Comparison of ENCODE assay signal across 9 mouse cellular contexts in the genomic region with DNA sequence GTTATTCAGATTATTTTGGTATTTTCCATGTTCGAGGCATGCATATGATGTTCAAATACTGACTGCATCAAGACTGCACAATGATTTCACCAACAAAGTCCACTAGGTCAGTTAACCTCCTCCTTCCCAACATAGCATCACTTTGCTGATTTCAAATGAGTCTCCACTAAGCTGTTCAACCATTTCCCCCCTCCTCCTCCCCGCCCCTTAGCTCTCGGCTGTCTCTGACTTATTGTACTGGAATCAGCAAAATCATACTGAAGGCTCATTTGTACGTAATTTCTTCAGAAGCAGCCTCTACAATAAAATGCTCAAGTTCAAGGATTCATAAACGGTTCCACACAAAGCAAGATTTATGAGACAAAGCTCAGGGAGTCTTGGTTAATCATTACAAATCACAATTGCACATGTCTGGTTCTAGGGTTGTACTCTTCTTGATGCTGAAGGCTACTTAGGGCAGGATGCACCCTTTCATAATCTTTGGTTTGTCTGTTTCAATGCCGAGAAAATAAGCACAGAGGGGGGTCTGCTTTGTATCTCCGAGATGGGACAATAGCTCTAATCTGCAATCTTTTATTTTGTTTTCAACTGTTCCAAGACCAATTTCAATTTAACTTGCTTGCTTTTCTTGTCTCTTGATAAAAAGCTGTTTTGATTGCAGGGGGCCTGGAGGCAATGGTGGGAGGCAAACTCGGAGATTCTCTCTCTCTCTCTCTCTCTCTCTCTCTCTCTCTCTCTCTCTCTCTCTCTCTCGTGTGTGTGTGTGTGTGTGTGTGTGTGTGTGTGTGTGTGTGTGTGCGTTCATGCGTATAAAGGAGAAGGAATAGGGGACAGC.
DNase-seq lines count a peak whose midpoint lies in the region; ATAC-seq and TF ChIP-seq lines count a peak whose summit lies in the region.
"Had no signal": no experiment of that assay in that cellular context is flagged by ENCODE, and none has a peak within 500 bp of the region (broad histone marks: within the 10 kb centered on the region; RNA-seq: fewer than 3 reads in every experiment).

No protein-coding gene starts in this region.

- no peak for TF ChIP-seq POLR2A in small intestine, adult 2 months (IDR thresholded peaks at IDR 0.05; ENCODE audit: low read depth, low read length)
- TF ChIP-seq POLR2A in thymus, adult 2 months (IDR thresholded peaks at IDR 0.05; ENCODE audit: control insufficient read depth, extremely low read depth, insufficient read depth, low read length, poor library complexity): no peak

- ATAC-seq in intestine, postnatal 0 days: peak; percentile 85

- H3K4me2 ChIP-seq in intestine, postnatal 0 days (replicated peaks; ENCODE audit: low read depth): no peak overlapping the region
- H3K4me2 ChIP-seq: liver, embryonic 15.5 days had no signal

- no peak for TF ChIP-seq CTCF in intestine, postnatal 0 days (IDR thresholded peaks at IDR 0.05; ENCODE audit: low read depth)
- TF ChIP-seq CTCF in small intestine, adult 2 months (IDR thresholded peaks at IDR 0.05; ENCODE audit: extremely low read depth, insufficient read length, insufficient replicate concordance, low read depth, low read length): no peak
- no peak for TF ChIP-seq CTCF in thymus, adult 2 months (IDR thresholded peaks at IDR 0.05; ENCODE audit: borderline replicate concordance, control insufficient read depth, extremely low read depth, insufficient read depth, low read length, poor library complexity)

- no peak overlapping the region for H3K4me3 ChIP-seq in intestine, postnatal 0 days (ENCODE audit: low read depth, low read length)
- H3K4me3 ChIP-seq in small intestine, adult 2 months (ENCODE audit: low read depth, low read length): no peak overlapping the region
- no peak overlapping the region for H3K4me3 ChIP-seq in thymus, adult 2 months (ENCODE audit: control insufficient read depth, insufficient read depth, low read length)
- H3K4me3 ChIP-seq: liver, embryonic 15.5 days had no signal

- H3K9me3 ChIP-seq in intestine, postnatal 0 days (ENCODE audit: control insufficient read depth): no peaks in the 10 kb centered on the region
- H3K9me3 ChIP-seq: liver, embryonic 15.5 days had no signal

- H3K27ac ChIP-seq in intestine, postnatal 0 days (ENCODE audit: low read depth, low read length): 0 out of 2 replicates have a peak overlapping the region, but pooled peaks have one; percentile 23
- peak overlapping the region; percentile 2; the same call in 1 of the 2 replicates for H3K27ac ChIP-seq in small intestine, adult 2 months (ENCODE audit: insufficient read depth, low read depth, low read length)
- H3K27ac ChIP-seq in thymus, adult 2 months (ENCODE audit: control insufficient read depth, insufficient read depth, low read length): no peak overlapping the region
- H3K27ac ChIP-seq: liver, embryonic 15.5 days had no signal

- WGBS in intestine, postnatal 0 days: 28% methylated on average over 10 of the region's 11 CpGs
- WGBS in small intestine, adult 2 months: 32% methylated on average over 10 of the region's 11 CpGs
- WGBS in thymus, adult 2 months: 81% methylated on average over 11 of the region's 11 CpGs

- H3K36me3 ChIP-seq in intestine, postnatal 0 days (ENCODE audit: control insufficient read depth, insufficient read depth): no peaks in the 10 kb centered on the region
- no peaks in the 10 kb centered on the region for H3K36me3 ChIP-seq in small intestine, adult 2 months (ENCODE audit: control insufficient read depth, insufficient read depth, low read length)
- no peaks in the 10 kb centered on the region for H3K36me3 ChIP-seq in thymus, adult 2 months (ENCODE audit: control insufficient read depth, insufficient read depth, low read length)
- H3K36me3 ChIP-seq: liver, embryonic 15.5 days had no signal

- intact Hi-C loops in heart, postnatal 25 days (cut with DNase I): no loop called here

- 0 out of 2 replicates have a peak, but pooled peaks cover 2% of the 10 kb centered on the region for H3K4me1 ChIP-seq in intestine, postnatal 0 days (replicated peaks; ENCODE audit: control insufficient read depth, insufficient read depth, low read length)
- peaks cover 9% of the 10 kb centered on the region; the same call in 1 of the 2 replicates for H3K4me1 ChIP-seq in small intestine, adult 2 months (ENCODE audit: control insufficient read depth, insufficient read depth, insufficient read length, low read length)
- H3K4me1 ChIP-seq in thymus, adult 2 months (replicated peaks; ENCODE audit: control insufficient read depth, insufficient read depth, low read length): no peaks in the 10 kb centered on the region
- H3K4me1 ChIP-seq: liver, embryonic 15.5 days had no signal

- no peak overlapping the region for H3K9ac ChIP-seq in intestine, postnatal 0 days (ENCODE audit: low read depth, low read length)
- H3K9ac ChIP-seq: liver, embryonic 15.5 days had no signal

- H3K27me3 ChIP-seq in intestine, postnatal 0 days (replicated peaks; ENCODE audit: control insufficient read depth, insufficient read depth, low read length): no peaks in the 10 kb centered on the region
- no peaks in the 10 kb centered on the region for H3K27me3 ChIP-seq in small intestine, adult 2 months (ENCODE audit: control insufficient read depth, insufficient read depth, low read length)
- H3K27me3 ChIP-seq in thymus, adult 2 months (ENCODE audit: control insufficient read depth, insufficient read depth, low read length): no peaks in the 10 kb centered on the region
- H3K27me3 ChIP-seq: liver, embryonic 15.5 days had no signal

- DNase-seq in adrenal gland, postnatal 14 days: peak; percentile 24
- no peak for DNase-seq in adrenal gland, postnatal 4 days (ENCODE audit: low spot score in 2 of 2)
- peak; percentile 1 for DNase-seq in right cerebral cortex, adult 18-20 months
- no peak for DNase-seq in right cerebral cortex, postnatal 25 days
- DNase-seq in thymus, adult 2 months: no peak
- DNase-seq in heart, postnatal 25 days (ENCODE audit: low spot score): no peak

Comparison
In these comparisons a context has a peak if more than half of its experiments do, and no peak if none do; other contexts are left out.
1. DNase-seq: peak in adrenal gland, postnatal 14 days (single experiment) and right cerebral cortex, adult 18-20 months (single experiment); none in adrenal gland, postnatal 4 days (0 of 2), right cerebral cortex, postnatal 25 days (single experiment), thymus, adult 2 months (single experiment) and heart, postnatal 25 days (single experiment).